Mouse (Mus musculus) spleen, adult 2 months (tissue): Measurements from ENCODE around the gene Nckap5l. TPM values are rescaled to one million over a fixed set of nuclear protein-coding genes. Genes with fewer than 3 reads are reported as not detected.

Source experiments
- DNase-seq, 2 experiments: peaks; one replicate each; pipeline versions ENCODE4 v3.0.0 to v3.0.0-alpha.2; 2012 to 2021; ENCODE audit warnings: low spot score in 2 of 2, low read depth in 1 of 2
- H3K27ac ChIP-seq: fragments of 200-500 bp; 2 replicates; pipeline ENCODE4 v1.5.1; 2012; ENCODE audit warnings: low read length, inconsistent platforms; ENCODE audit not compliant: insufficient read depth
- H3K27me3 ChIP-seq: fragments of 200-500 bp; 2 replicates; pipeline ENCODE4 v1.6.1; 2012; ENCODE audit warnings: mild to moderate bottlenecking, moderate library complexity, low read length, inconsistent platforms; ENCODE audit not compliant: control insufficient read depth, insufficient read depth
- H3K36me3 ChIP-seq: fragments of 200-500 bp; 2 replicates; pipeline ENCODE4 v1.6.1; 2012; ENCODE audit warnings: mild to moderate bottlenecking, low read length, inconsistent platforms; ENCODE audit not compliant: control insufficient read depth, insufficient read depth
- H3K4me1 ChIP-seq: fragments of 200-500 bp; 2 replicates; pipeline ENCODE4 v1.6.1; 2011; ENCODE audit warnings: inconsistent platforms; ENCODE audit not compliant: control insufficient read depth, insufficient read depth, insufficient read length
- H3K4me3 ChIP-seq: fragments of 200-500 bp; 2 replicates; pipeline ENCODE4 v1.5.1; 2011; ENCODE audit warnings: mild to moderate bottlenecking, inconsistent platforms; ENCODE audit not compliant: insufficient read depth, insufficient read length; ENCODE audit errors: extremely low read depth
- CTCF ChIP-seq: fragments of 200-500 bp; IDR thresholded peaks from 2 replicates; pipeline ENCODE4 v1.5.1; 2011; ENCODE audit warnings: mild to moderate bottlenecking, inconsistent platforms; ENCODE audit not compliant: insufficient read depth, insufficient read length, insufficient replicate concordance; ENCODE audit errors: extremely low read depth
- POLR2A ChIP-seq: fragments of 200-500 bp; IDR thresholded peaks from 2 replicates; pipeline ENCODE4 v1.6.1; 2011; ENCODE audit warnings: low read depth, low read length, inconsistent platforms
- WGBS: fragments of 180-500 bp; shearing (Covaris S2); methylation state at CpG from one replicate; pipeline ENCODE4 v1.1.7; 2018; 5-methylcytosine and 5-hydroxymethylcytosine counted together
- polyA plus RNA-seq: library from polyadenylated mRNA; depleted of rRNA; stranded (reverse); fragments of >200 nt; gene quantifications from 2 replicates; pipeline ENCODE4 v1.2.3, GENCODE M21; 2012

The Nckap5l gene
- polyA plus RNA-seq, 1 experiment: 10.9 TPM

GRCm38 (mm10) chr15:99421676-99422075 lies 35.9 kb downstream of the Nckap5l start:
- DNase-seq: no peak
- Histone ChIP-seq H3K27ac (no peak overlapping the region), H3K4me1 (peaks cover 4% of the 10 kb centered on the region; the same call in 1 of the 2 replicates), H3K4me3 (no peak overlapping the region), H3K36me3 (no peaks in the 10 kb centered on the region), H3K27me3 (no peaks in the 10 kb centered on the region)
- 89% methylated on average over 8 of the region's 8 CpGs for WGBS
- TF ChIP-seq CTCF (no peak), POLR2A (no peak)

- Histone ChIP-seq H3K36me3 (no peaks in the 10 kb centered on the region), H3K4me3 (no peak overlapping the region), H3K27me3 (no peaks in the 10 kb centered on the region), H3K4me1 (peaks cover 4% of the 10 kb centered on the region; the same call in 1 of the 2 replicates), H3K27ac (no peak overlapping the region)
- WGBS: 64% methylated on average over 9 of the region's 9 CpGs
- no peak for TF ChIP-seq POLR2A
- TF ChIP-seq CTCF: no peak
- no peak for DNase-seq
Observed at GRCm38 (mm10) chr15:99421152-99421551, 36.4 kb downstream of the Nckap5l start.

DNA sequence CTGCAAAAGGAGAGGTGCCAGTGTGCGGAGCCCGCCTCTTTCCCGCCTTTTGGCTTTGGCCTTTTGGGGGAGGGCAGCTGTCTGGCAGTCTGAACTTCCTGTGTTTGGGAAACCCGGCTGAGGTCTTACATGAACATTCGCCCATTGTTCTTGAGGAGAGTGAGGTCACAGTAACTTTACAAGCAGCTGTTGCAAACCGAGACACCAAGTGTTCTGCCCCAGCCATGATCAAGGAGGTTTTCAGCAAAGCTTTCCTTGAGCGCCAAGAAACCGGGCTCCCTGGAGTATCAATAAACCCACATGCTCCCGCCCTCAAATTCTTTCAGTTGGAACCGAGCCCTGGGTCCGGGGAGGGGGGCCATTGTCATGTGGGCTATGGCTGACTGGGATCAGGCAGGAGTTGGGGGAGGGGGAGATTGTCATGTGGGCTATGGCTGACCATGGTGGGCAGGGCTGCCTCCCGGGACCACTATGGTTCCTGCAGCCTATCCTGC lies 37.0 kb downstream of the Nckap5l start:
- H3K27ac ChIP-seq: no peak overlapping the region
- no peaks in the 10 kb centered on the region for H3K27me3 ChIP-seq
- H3K4me1 ChIP-seq: peaks cover 4% of the 10 kb centered on the region; the same call in 1 of the 2 replicates
- H3K4me3 ChIP-seq: no peak overlapping the region
- TF ChIP-seq POLR2A (no peak), CTCF (no peak)
- 4% methylated on average over 12 of the region's 12 CpGs for WGBS
- no peaks in the 10 kb centered on the region for H3K36me3 ChIP-seq
- no peak for DNase-seq

DNA sequence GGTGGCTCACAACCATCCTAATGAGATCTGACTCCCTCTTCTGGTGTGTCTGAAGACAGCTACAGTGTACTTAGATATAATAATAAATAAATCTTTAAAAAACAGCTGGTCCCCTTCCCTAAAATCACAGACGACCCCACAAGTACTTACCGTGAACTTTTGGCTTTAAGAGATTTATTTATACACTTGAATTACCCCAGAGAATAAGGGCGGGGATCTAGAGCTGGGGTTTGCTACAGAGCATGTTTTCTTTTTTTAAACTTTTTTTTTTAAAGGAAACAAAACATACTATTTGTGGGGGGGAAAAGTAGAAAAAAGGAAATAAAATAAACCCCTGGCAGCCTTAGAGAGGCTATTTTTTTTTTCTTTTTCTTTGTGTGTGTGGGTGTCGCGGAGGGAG lies 37.4 kb downstream of the Nckap5l start:
- Histone ChIP-seq H3K27ac (no peak overlapping the region), H3K4me3 (no peak overlapping the region), H3K4me1 (peaks cover 4% of the 10 kb centered on the region; the same call in 1 of the 2 replicates), H3K27me3 (no peaks in the 10 kb centered on the region), H3K36me3 (no peaks in the 10 kb centered on the region)
- 7% methylated on average over 5 of the region's 5 CpGs for WGBS
- TF ChIP-seq POLR2A (no peak), CTCF (no peak)
- DNase-seq: no peak

DNA sequence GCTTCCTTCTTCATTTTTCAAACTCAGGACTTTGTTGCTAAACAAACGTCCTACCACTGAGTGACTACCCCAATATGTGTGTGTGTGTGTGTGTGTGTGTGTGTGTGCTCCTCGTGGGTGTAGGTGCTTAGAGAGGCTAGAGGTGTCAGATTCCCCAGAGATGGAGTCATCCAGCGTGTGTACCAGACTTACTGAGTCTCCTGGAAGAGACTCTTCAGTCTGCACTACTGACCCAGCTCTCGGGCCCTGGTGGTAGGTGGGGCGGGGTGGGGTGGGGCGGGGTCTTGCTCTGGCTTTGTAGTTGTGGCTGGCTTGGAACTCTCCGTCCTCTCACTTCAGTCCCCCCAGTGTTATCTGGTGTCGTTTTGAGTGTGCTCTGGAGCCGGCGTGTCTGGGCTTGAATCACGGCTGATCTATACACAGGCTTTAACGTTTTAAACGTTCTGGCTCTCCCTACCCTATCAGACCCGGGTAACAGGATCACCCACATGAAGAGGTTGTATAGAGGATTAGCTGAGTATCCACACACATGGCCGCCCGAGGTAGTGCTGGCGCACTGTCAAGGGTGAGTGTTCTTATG lies 39.8 kb downstream of the Nckap5l start:
- TF ChIP-seq POLR2A: no peak
- no peak for TF ChIP-seq CTCF
- Histone ChIP-seq H3K27me3 (no peaks in the 10 kb centered on the region), H3K36me3 (no peaks in the 10 kb centered on the region), H3K27ac (no peak overlapping the region), H3K4me3 (no peak overlapping the region), H3K4me1 (peaks cover 4% of the 10 kb centered on the region; the same call in 1 of the 2 replicates)
- no peak for DNase-seq
- 72% methylated on average over 17 of the region's 17 CpGs for WGBS

DNA sequence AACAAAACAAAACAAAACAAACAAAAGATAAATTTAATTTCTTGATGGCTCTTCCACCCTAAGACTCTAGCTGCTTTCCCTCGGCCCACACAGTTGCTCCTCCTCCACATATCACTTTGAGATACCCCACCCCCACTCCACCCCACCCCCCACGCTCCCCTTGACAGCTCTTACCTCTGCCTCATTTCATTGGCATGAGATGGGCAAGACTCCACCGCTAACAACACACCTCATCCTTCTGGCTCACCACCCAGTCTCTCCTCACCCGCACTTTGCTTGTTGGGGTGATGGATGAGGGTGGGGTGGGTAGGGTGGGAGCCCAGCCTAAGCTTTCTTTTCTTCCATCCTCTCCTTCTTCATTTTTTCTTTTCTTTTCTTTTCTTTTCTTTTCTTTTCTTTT lies 40.6 kb downstream of the Nckap5l start:
- TF ChIP-seq CTCF: no peak
- TF ChIP-seq POLR2A: no peak
- peaks cover 4% of the 10 kb centered on the region; the same call in 1 of the 2 replicates for H3K4me1 ChIP-seq
- DNase-seq: no peak
- H3K4me3 ChIP-seq: no peak overlapping the region
- WGBS: 42% methylated on average over 4 of the region's 4 CpGs
- no peaks in the 10 kb centered on the region for H3K36me3 ChIP-seq
- no peak overlapping the region for H3K27ac ChIP-seq
- H3K27me3 ChIP-seq: no peaks in the 10 kb centered on the region

- Histone ChIP-seq H3K27me3 (no peaks in the 10 kb centered on the region), H3K27ac (no peak overlapping the region), H3K4me1 (peaks cover 4% of the 10 kb centered on the region; the same call in 1 of the 2 replicates), H3K4me3 (no peak overlapping the region), H3K36me3 (no peaks in the 10 kb centered on the region)
- TF ChIP-seq POLR2A (no peak), CTCF (peak; percentile 100)
- DNase-seq: peak; percentile 70 to 81
- WGBS: 18% methylated on average over 13 of the region's 13 CpGs
Observed at GRCm38 (mm10) chr15:99416348-99416882, 41.1 kb downstream of the Nckap5l start.
